Mouse (Mus musculus) liver, adult (tissue): Measurements from ENCODE around the gene Synpo2l.

Source experiments
- GATA4 ChIP-seq: IDR thresholded peaks from 2 replicates; pipeline ENCODE4 v1.6.1; 2014; ENCODE audit warnings: mild to moderate bottlenecking, low read length; ENCODE audit not compliant: insufficient replicate concordance

Gene Synpo2l

DNA sequence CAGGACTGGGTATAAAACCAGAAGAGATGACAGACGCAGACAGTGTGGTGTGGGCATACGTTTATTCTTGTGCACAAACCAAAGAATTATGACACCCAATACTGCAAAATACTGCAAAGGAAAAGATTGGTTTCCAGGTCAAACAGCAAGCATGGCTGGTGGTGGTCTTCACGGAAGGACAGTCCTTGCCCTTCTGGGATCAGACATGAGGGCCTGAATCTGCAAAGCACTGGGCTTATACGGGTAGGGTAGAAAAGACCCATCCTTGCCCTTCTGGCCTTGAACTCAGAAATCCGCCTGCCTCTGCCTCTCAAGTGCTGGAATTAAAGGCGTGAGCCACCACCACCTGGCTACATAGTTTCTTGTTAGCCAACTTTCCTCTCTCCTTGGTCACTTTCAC is 9.3 kb downstream of the Synpo2l start:
- no peak for TF ChIP-seq GATA4

GRCm38 (mm10) chr14:20658326-20658725 is 9.8 kb downstream of the Synpo2l start:
- TF ChIP-seq GATA4: no peak

- no peak for TF ChIP-seq GATA4
These were observed 11.8 kb downstream of the Synpo2l start, which contains the start of gene Myoz1 for GRCm38 (mm10) chr14:20656361-20656760. TSS of gene Myoz1 (minus strand) at chr14:20656540.

DNA sequence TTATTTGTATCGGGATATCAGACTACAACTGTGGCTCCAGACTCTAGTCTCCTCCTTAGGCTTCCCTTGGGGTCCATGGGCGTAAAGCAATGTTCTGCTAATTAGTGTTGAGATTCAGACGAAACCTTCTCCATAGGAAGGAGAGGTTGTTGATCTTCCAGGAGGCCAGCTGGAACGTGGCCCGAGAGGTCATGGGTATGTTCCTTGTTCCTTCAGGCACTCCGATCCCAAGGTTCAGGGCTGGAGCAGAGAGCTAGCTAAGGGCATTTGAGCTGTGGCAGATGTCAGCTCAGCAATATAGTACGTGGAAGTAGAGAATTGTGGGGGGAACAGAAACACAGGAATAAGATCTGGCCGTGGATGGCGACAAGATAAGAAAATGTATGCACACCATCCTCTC is 12.4 kb downstream of the Synpo2l start:
- no peak for TF ChIP-seq GATA4

- TF ChIP-seq GATA4: no peak
These were observed 13.3 kb downstream of the Synpo2l start for GRCm38 (mm10) chr14:20654690-20655421.

GRCm38 (mm10) chr14:20651722-20652256 is 16.4 kb downstream of the Synpo2l start:
- TF ChIP-seq GATA4: no peak

DNA sequence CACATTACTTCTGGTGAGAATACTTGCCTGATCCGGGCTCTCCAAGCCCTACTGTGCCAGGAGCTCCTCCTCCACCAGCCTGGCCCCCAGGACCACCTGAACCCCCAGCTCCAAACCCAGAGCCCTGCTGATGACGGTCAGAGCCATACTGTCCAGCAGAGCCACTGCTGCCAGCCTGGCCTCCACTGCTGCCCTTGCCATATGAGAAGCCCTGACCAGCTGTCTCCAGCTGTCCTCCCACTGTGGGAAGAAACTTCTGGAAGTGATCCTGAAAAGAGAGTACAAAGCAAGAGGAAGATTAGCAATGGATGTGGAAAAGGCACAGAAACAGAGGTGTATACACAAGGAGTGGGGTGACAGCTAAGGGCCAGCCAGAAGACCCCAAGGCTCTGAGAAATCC is 17.2 kb downstream of the Synpo2l start:
- no peak for TF ChIP-seq GATA4

DNA sequence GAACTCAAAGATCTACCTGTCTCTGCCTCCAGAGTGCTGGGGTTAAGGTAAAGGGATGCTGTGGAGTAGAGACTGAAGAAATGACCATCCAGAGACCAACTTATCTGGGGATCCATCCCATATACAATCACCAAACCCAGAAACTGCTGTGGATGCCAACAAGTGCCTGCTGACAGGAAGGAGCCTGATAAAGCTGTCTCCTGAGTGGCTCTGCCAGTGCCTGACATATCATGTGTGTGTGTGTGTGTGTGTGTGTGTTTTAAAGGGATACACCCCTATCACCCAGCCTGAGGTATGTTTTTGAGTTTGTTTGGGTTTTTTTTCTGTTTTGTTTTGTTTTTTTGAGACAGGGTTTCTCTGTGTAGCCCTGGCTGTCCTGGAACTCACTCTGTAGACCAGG is 21.8 kb downstream of the Synpo2l start:
- TF ChIP-seq GATA4: peak; percentile 71; the same call in 1 of the 2 replicates

GRCm38 (mm10) chr14:20645547-20645946 is 22.6 kb downstream of the Synpo2l start:
- TF ChIP-seq GATA4: no peak

DNA sequence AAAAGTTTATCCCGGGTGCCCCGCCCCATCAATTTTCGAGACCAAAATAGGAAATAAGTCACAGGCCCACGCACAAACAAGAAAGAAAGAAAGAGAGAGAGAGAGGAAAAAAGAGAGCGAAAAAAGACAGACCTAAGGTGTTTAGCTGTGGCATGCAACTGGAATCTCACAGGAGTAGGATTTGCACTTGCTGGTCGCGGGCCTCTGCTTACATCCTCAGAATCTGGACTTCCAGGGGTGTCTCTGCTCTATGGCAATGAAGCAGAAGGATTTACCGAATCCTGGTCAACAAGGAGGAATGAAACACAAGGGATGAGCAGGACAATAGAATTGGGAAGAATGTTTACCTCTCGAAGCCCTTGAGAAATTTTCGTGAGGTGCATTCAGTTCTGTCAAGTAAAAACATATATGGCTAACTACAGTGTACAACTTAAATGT is 26.7 kb downstream of the Synpo2l start:
- no peak for TF ChIP-seq GATA4

- peak; percentile 43; the same call in 1 of the 2 replicates for TF ChIP-seq GATA4
These were observed 27.3 kb downstream of the Synpo2l start, which contains the start of gene Usp54 for GRCm38 (mm10) chr14:20640644-20641437. TSS of gene Usp54 (minus strand) at chr14:20641063.

GRCm38 (mm10) chr14:20639918-20640619 is 28.1 kb downstream of the Synpo2l start:
- TF ChIP-seq GATA4: no peak

DNA sequence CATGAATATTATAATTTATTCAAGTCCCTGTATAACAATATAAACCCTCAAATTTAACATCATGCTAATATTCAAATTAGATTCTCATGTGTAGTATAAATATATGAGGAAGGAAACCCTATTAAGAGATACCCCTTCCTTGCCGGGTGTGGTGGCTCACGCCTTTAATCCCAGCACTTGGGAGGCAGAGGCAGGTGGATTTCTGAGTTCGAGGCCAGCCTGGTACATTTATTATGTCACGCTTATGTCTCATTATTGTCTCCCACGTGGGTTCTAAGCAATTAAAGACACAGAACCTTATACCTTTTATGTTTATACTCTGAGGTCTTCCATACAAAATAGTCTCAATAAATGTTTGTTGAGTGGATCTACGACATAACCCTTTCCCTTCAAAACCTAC is 29.5 kb downstream of the Synpo2l start:
- no peak for TF ChIP-seq GATA4

DNA sequence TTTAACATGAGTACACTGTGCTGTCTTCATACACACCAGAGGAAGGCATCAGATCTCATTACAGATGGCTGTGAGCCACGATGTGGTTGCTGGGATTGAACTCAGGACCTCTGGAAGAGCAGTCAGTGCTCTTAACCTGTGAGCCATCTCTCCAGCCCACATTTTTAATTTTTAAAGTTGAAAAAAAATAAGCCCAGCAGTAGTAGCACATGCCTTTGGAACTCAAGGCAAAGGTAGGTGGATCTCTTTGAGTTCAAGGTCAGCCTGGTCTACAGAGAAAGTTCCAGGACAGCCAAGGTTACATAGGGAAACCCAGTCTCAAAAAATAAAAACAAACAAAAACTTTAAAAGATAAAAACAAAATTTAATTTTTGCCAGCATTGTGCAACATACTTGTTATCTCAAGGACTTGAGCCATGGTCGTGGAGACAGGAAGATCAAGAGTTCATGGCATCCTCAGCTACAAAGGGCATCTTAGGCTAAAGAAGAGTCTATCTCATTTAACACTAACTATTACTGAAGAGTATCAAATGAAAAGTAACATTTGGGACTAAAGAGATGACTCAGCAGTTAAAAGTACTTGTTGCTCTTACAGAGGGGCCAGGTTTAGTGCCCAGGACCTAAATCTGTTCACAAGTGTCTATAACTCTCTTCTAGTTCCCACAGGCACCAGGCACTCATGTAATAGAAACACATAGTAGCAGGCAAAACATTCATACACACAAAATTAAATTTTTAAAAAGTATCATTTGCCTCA is 30.2 kb downstream of the Synpo2l start:
- peak; percentile 86; the same call in 1 of the 2 replicates for TF ChIP-seq GATA4
